Mouse (Mus musculus): ENCODE measurements around the gene Rapgef2. TPM values are rescaled to one million over a fixed set of nuclear protein-coding genes. Genes with fewer than 3 reads are reported as not detected.
"Not testable (repeated sequence)": the region's sequence is repeated elsewhere in the genome, so short reads cannot be mapped to it uniquely, and the experiment has no call there.

Gene Rapgef2
- polyA plus RNA-seq, 1 experiment, result 1.5 TPM

DNA sequence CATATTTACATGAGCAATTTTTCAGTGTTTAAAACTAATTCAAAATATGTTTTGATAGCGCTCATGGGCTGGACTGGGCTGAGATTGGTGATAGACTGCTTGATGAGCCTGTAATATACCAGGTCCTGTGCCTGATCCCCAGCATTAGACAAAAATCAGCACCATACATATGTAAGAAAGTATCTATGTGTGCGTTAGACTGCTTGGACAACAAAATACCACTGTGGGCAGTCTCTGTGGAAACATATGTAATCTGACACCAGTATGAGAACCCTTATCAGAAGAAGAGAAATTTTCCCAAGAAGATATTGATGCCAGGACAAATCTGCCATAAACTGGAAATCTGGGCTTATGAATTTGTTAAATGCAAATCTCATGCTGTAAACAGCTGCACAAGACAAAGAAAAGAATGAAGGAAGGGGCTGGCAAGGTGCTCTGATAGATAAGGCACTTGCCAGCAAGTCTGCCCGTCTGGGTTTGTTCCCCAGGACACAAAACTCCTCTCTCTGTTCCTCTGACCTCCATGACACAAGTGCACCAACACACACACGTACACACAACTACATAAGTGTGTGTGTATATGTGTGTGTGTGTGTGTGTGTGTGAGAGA lies 47.8 kb downstream of the Rapgef2 start:
- no peaks in the 10 kb centered on the region for H3K27me3 ChIP-seq (replicated peaks)
- H3K4me1 ChIP-seq, result peaks cover 56% of the 10 kb centered on the region
- no peak for TF ChIP-seq FLI1 (IDR thresholded peaks at IDR 0.05; ENCODE audit: low read length)
- no peak for TF ChIP-seq GATA1 (IDR thresholded peaks at IDR 0.05; ENCODE audit: borderline replicate concordance, low read length)
- H3K9me3 ChIP-seq, result no peaks in the 10 kb centered on the region
- no peaks in the 10 kb centered on the region for H3K36me3 ChIP-seq (replicated peaks; ENCODE audit: low read length)
- H3K4me3 ChIP-seq (replicated peaks), result peak overlapping the region; percentile 90

DNA sequence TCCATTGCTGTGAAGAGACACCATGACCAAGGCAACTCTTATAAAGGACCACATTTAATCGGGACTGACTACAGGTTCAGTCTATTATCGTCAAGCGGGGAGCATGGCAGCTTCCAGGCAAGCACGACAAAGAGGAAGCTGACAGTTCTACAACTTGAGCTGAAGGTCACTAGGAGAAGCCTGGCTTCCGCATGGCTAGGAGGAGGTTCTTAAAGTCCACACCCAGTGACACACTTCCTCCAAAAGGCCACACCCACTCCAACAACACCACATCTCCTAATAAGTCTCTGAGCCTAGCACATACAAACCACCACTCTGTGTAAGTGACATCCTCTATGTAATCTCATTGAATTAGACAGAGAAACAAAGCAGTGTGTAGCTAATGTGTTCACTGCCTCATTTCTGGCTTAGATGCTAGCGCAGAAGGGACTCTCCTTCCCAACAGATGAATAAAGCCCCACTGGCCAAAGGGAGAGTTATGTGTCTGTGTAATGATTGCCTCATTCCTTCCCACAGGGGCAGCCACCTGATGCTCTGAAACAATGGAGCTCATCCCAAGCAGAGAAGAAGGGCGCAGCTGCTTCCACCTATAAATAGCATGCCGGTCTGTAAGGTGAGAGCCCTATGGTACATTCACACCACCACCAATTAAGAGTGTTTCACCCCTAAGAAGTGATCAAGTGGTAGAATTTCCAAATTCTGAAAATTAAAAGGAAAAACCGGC lies 48.5 kb downstream of the Rapgef2 start:
- Histone ChIP-seq H3K4me3 (replicated peaks) (peak overlapping the region; percentile 11), H3K27me3 (replicated peaks) (no peaks in the 10 kb centered on the region), H3K36me3 (replicated peaks; ENCODE audit: low read length) (no peaks in the 10 kb centered on the region), H3K4me1 (peaks cover 49% of the 10 kb centered on the region), H3K9me3 (no peaks in the 10 kb centered on the region)
- TF ChIP-seq FLI1 (IDR thresholded peaks at IDR 0.05; ENCODE audit: low read length) (no peak), GATA1 (IDR thresholded peaks at IDR 0.05; ENCODE audit: borderline replicate concordance, low read length) (no peak)

DNA sequence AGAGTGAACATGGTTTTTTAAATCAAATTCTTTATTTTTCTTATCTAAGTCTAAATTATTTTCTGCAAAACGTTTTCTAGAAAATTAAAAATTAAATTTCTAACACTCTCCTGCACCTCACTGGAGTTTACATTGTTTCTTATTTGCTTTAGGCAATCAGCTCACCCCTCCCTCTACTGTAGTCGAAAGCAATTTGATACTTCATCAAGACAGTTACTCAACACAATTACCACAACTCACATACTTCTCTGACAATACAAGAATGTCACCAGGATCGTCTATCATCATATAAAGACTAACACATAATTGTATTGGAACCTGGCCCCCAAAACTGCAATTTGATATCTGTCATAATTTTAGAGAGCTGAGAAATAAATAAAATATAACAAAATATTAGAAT lies 51.8 kb downstream of the Rapgef2 start:
- no peak overlapping the region for H3K4me3 ChIP-seq (replicated peaks)
- H3K36me3 ChIP-seq (replicated peaks; ENCODE audit: low read length), result no peaks in the 10 kb centered on the region
- no peaks in the 10 kb centered on the region for H3K27me3 ChIP-seq (replicated peaks)
- TF ChIP-seq FLI1 (IDR thresholded peaks at IDR 0.05; ENCODE audit: low read length) (no peak), GATA1 (IDR thresholded peaks at IDR 0.05; ENCODE audit: borderline replicate concordance, low read length) (no peak)
- no peaks in the 10 kb centered on the region for H3K9me3 ChIP-seq
- H3K4me1 ChIP-seq, result peaks cover 32% of the 10 kb centered on the region

DNA sequence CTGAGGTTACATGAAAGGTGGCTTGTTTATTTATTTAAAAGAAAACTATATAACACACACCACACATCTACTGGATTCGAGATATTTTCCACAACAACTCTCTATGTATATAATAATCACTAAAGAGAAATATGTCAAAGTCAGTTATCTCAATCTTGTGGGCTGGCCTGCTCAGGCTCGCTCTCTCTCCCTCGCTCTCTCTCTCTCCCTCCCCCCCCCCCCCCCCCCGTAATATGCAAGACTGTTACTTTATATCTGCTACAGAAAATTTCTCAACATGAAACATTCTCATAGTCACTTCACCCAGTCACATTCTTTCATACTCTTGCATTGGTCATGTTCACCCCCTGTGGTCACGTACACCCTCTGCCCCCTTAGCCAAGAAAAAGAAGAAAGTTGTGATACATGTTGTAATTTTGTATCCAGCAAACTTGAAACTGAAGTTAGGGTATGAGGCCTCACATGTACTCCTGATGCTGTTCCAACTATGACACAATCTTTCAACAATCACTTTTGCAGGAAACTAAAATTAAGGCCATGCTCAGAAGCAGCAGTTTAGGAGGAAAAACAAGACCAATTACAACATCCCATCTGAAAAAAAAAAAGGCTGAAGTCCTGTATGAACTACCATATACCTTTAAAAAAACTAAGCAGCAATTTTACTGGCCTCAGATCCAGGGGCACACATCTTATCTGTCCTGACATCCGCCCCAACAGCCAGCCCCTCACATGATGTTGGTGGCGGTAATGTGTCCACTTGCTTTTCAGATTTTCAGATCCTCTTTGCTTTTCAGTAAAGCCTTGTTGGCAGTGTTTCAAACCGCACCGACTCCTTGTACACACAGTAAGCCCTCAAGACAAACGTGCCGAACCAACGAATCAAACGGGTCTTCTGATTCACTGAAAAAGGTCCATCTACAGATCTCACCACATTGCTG lies 52.6 kb downstream of the Rapgef2 start:
- no peaks in the 10 kb centered on the region for H3K9me3 ChIP-seq
- H3K4me3 ChIP-seq (replicated peaks), result no peak overlapping the region
- H3K27me3 ChIP-seq (replicated peaks), result no peaks in the 10 kb centered on the region
- no peaks in the 10 kb centered on the region for H3K36me3 ChIP-seq (replicated peaks; ENCODE audit: low read length)
- TF ChIP-seq GATA1 (IDR thresholded peaks at IDR 0.05; ENCODE audit: borderline replicate concordance, low read length) (no peak), FLI1 (IDR thresholded peaks at IDR 0.05; ENCODE audit: low read length) (no peak)
- peaks cover 27% of the 10 kb centered on the region for H3K4me1 ChIP-seq

DNA sequence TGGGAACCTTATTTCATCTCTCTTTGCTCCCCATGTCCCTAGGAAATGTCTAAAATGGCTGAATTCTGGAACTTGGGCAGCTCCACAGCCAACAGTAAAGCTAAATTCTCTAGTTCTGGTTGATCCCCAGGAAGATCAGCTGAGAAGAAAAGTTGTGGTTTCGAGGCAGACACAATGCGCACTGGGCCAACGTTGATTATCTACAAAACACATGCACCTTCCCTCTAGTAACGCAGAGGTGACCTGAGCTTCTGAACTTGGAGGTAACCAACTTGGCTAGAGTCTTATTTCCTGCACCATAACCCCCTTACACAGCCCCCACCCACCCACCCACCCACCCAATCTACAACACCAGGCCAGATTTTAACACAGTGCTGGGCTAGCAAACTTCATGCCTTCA lies 55.6 kb downstream of the Rapgef2 start:
- H3K4me1 ChIP-seq, result peaks cover 32% of the 10 kb centered on the region
- no peaks in the 10 kb centered on the region for H3K36me3 ChIP-seq (replicated peaks; ENCODE audit: low read length)
- H3K27me3 ChIP-seq (replicated peaks), result no peaks in the 10 kb centered on the region
- no peaks in the 10 kb centered on the region for H3K9me3 ChIP-seq
- TF ChIP-seq GATA1 (IDR thresholded peaks at IDR 0.05; ENCODE audit: borderline replicate concordance, low read length) (no peak), FLI1 (IDR thresholded peaks at IDR 0.05; ENCODE audit: low read length) (no peak)
- no peak overlapping the region for H3K4me3 ChIP-seq (replicated peaks)

DNA sequence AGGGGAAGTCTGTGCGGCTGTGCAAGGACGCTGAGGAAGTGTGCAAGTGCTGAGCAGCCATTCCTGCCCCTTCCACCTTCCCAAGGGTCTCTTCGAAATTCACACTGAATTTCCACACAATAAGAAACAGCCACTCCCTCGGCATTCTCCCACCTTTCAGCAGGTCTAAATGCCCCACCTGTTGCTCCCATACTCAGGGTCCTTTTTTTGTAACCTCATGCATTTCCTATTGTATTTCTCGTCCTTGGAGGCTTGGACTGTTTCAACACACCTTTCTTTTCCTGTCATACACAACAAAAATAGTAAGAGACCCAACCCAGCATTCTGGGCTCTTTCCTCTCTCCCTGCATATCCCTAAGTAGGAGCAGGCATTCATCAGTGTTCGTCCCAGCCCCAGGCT lies 56.8 kb downstream of the Rapgef2 start:
- TF ChIP-seq GATA1 (IDR thresholded peaks at IDR 0.05; ENCODE audit: borderline replicate concordance, low read length), result no peak
- Histone ChIP-seq H3K27me3 (replicated peaks) (no peaks in the 10 kb centered on the region), H3K9me3 (no peaks in the 10 kb centered on the region), H3K4me3 (replicated peaks) (no peak overlapping the region), H3K36me3 (replicated peaks; ENCODE audit: low read length) (no peaks in the 10 kb centered on the region), H3K4me1 (peaks cover 39% of the 10 kb centered on the region)

DNA sequence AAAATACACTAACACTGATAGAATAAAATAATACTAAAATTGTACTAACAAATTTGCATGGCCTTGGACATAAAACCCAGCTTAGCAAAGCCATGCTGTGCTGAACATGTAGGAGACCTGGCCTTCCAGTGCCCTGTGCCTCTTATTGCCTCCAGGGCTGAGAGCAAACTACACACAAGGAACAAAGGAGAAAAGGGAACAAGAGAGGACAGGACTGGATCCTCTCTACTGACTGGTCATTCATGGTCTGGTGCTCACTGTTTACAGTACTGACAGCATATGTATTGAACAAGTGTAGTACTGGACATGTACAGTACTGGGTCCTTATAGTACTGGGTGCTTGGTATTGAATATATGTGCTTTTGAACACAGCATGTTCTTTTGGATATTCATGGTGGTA lies 58.0 kb downstream of the Rapgef2 start:
- no peak overlapping the region for H3K4me3 ChIP-seq (replicated peaks)
- no peaks in the 10 kb centered on the region for H3K36me3 ChIP-seq (replicated peaks; ENCODE audit: low read length)
- peaks cover 32% of the 10 kb centered on the region for H3K4me1 ChIP-seq
- no peaks in the 10 kb centered on the region for H3K9me3 ChIP-seq
- TF ChIP-seq GATA1 (IDR thresholded peaks at IDR 0.05; ENCODE audit: borderline replicate concordance, low read length) (no peak), FLI1 (IDR thresholded peaks at IDR 0.05; ENCODE audit: low read length) (no peak)
- H3K27me3 ChIP-seq (replicated peaks), result no peaks in the 10 kb centered on the region

DNA sequence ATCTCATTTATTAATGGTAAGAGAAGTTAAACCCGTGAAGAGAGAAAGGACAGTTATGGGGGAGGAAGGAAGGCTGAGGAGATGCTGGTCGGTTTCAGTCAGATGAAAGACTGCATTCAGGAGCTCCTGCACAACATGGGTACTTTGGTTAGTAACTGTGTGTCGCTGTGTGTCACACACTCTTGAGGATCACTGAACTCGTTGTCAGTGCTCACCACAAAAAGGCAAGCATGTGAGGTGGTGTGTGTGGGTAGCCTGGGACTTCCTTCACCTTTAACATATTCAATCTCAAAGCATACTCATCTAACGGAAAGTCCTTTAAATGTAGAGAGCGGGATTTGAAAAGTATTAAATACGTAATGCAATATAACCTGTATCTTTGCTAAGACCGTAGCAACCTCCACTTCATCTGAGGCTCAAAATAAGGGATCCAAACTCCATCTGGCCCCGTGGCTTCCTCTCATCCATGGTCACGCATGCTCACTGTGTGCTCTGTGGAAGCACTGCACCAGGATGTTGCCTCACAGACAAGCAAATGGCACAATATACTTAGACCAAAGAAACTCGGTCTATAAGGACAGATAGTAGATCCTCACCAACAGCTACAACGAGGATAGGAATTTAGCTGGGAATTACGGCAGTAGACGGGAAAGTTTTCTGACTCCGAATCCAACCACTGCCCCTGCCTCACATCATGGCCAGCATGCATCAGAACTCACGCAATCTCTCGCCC lies 58.8 kb downstream of the Rapgef2 start:
- no peaks in the 10 kb centered on the region for H3K36me3 ChIP-seq (replicated peaks; ENCODE audit: low read length)
- peak overlapping the region; percentile 42 for H3K4me3 ChIP-seq (replicated peaks)
- H3K9me3 ChIP-seq, result no peaks in the 10 kb centered on the region
- H3K27me3 ChIP-seq (replicated peaks), result no peaks in the 10 kb centered on the region
- no peak for TF ChIP-seq GATA1 (IDR thresholded peaks at IDR 0.05; ENCODE audit: borderline replicate concordance, low read length)
- no peak for TF ChIP-seq FLI1 (IDR thresholded peaks at IDR 0.05; ENCODE audit: low read length)
- H3K4me1 ChIP-seq, result peaks cover 33% of the 10 kb centered on the region

DNA sequence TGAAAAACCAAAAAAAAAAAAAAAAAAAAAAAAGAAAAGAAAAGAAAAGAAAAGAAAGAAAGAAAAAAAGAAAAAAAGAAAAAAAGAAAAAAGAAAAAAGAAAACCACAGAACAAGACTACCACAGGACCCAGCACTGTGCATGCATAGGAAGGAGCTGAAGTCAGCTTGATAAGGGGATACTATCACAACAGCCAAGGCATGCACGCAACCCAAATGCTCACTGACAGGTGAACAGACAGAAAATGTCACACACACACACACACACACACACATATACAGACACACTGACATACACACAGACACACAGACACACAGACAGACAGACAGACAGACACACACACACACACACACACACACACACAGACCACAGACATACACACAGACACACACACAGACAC lies 59.5 kb downstream of the Rapgef2 start:
- H3K27me3 ChIP-seq (replicated peaks); H3K36me3 ChIP-seq (replicated peaks; ENCODE audit: low read length); H3K4me3 ChIP-seq (replicated peaks); H3K9me3 ChIP-seq: not testable (repeated sequence)
- H3K4me1 ChIP-seq, result peaks cover 39% of the 10 kb centered on the region

Data from megakaryocyte, embryonic 14.5 days (primary cell).